Mouse (Mus musculus): ENCODE results near the gene Tmem59l. TPM values are rescaled to one million over a fixed set of nuclear protein-coding genes. Genes with fewer than 3 reads are reported as not detected.

Tmem59l gene
- polyA plus RNA-seq, 1 experiment, result 1.3 TPM

DNA sequence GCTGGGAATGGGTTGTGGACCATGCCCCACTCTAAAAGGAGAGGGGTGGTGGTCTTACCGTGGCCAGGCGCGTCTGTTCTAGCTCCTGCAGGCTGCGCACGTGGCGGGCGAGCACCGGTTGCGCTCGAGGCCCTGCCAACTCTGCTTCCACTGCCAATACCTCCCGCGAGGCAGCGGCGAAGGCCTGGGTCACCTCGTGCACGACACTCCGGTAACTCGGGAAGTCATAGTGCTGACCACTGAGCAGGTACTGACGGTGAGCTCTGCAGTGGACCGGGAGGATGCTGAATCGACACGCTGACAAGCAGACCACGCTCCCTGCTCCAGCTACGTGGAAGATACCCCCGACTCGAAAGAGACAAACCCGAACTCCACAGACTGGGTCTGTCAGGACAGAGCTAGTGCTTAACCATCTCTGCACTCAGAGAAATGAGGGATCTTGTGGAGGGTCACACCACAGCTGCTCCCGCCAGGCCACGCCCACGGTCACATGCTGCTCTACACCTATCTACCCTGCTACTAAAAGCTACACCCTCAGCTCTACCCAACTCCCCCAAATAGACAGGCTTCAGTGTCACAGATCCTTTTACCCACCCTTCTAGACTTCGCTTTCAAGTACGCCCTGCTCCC, 18.7 kb upstream of the Tmem59l start:
- Histone ChIP-seq H3K4me3 (replicated peaks; ENCODE audit: control insufficient read depth, low read depth, low read length) (peak overlapping the region; percentile 72), H3K27ac (ENCODE audit: control insufficient read depth, insufficient read depth, low read depth, low read length, poor library complexity) (peak overlapping the region; percentile 67), H3K4me1 (ENCODE audit: control insufficient read depth, insufficient read depth, low read length) (peaks cover 10% of the 10 kb centered on the region)
- TF ChIP-seq POLR2A (IDR thresholded peaks at IDR 0.05; ENCODE audit: borderline replicate concordance, control insufficient read depth, low read depth, low read length) (0 out of 2 replicates have a peak, but pooled peaks have one; percentile 22), CTCF (IDR thresholded peaks at IDR 0.05; ENCODE audit: control insufficient read depth, insufficient read depth, low read length) (no peak)
- 50% methylated on average over 32 of the region's 32 CpGs for WGBS

DNA sequence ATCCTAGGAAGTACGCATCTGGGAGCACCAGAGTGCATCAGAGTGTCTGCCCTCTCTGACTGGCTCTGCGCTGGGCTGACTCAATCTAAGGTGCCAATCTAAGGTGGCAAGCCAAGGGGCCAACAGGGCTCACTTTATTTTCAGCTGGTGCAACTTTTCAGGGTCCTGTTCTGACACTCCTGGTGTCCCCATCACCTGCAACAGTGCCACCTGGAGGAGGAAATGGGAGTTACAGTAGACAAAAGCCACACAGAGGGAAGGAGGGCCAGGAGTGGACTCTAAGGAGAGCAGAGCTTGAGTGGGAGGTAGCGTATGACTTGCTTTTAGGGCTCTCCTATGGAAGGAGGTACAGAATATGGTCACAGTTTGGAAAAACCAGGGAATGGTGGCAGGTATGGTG, 17.7 kb upstream of the Tmem59l start:
- 68% methylated on average over 3 of the region's 3 CpGs for WGBS
- H3K4me1 ChIP-seq (ENCODE audit: control insufficient read depth, insufficient read depth, low read length), result peaks cover 10% of the 10 kb centered on the region

DNA sequence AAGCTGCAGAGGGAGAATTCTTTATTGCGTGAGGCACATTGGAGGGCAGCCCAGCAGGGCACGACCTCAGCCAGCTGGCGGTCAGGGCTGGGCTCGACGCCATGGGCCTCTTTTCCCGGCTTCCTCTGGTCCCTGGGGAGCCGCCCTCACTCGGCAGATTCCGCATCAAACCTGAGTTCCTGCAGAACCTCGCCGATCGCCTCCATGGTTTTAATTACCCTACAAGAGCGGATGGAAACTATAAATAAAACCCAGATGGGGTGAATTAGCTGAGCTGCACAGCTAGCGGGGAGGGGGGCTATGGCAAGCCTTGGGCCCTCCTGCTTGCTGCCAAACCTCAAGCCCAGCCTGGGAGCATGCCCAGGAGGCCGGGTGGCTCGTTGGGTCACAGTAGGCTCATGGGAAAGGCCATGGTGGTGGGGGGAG, 17.1 kb upstream of the Tmem59l start:
- WGBS, result 90% methylated on average over 16 of the region's 16 CpGs
- peaks cover 9% of the 10 kb centered on the region for H3K4me1 ChIP-seq (ENCODE audit: control insufficient read depth, insufficient read depth, low read length)
- TF ChIP-seq POLR2A (IDR thresholded peaks at IDR 0.05; ENCODE audit: borderline replicate concordance, control insufficient read depth, low read depth, low read length) (no peak), CTCF (IDR thresholded peaks at IDR 0.05; ENCODE audit: control insufficient read depth, insufficient read depth, low read length) (no peak)
- no peak overlapping the region for H3K27ac ChIP-seq (ENCODE audit: control insufficient read depth, insufficient read depth, low read depth, low read length, poor library complexity)
- H3K4me3 ChIP-seq (replicated peaks; ENCODE audit: control insufficient read depth, low read depth, low read length), result no peak overlapping the region

More for the DNA sequence above, 17.7 kb upstream of the Tmem59l start:
- no peak for TF ChIP-seq POLR2A (IDR thresholded peaks at IDR 0.05; ENCODE audit: borderline replicate concordance, control insufficient read depth, low read depth, low read length)
- peak; percentile 88 for TF ChIP-seq CTCF (IDR thresholded peaks at IDR 0.05; ENCODE audit: control insufficient read depth, insufficient read depth, low read length)
- Histone ChIP-seq H3K4me3 (replicated peaks; ENCODE audit: control insufficient read depth, low read depth, low read length) (no peak overlapping the region), H3K27ac (ENCODE audit: control insufficient read depth, insufficient read depth, low read depth, low read length, poor library complexity) (no peak overlapping the region)

DNA sequence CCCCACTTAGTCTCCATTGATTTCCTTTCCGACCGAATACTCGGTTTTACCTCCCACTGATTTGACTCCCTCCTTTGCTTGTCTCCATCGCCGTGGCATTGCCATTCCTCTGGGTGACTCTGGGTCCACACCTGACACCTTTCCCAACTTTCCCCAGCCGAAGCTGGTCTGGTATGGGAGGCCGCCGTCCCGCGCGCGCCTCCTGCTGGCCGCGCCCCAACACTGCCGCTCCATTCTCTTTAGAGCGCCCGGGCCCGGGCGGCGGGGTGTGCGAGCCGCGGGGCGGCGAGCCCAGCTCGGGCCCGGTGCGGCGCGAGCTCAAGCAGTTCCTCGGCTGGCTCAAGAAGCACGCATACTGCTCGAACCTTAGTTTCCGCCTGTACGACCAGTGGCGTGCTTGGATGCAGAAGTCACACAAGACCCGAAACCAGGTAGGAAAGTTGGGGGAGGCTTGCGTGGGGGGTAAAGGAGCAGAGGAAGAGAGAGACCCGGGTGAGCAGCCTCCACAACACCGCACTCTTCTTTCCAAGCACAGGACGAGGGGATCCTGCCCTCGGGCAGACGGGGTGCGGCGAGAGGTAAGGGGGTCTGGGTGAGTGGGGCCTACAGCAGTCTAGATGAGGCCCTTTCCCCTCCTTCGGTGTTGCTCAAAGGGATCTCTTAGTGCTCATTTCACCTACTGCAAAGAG, 16.0 kb upstream of the Tmem59l start:
- Histone ChIP-seq H3K4me3 (replicated peaks; ENCODE audit: control insufficient read depth, low read depth, low read length) (no peak overlapping the region), H3K4me1 (ENCODE audit: control insufficient read depth, insufficient read depth, low read length) (peaks cover 5% of the 10 kb centered on the region), H3K27ac (ENCODE audit: control insufficient read depth, insufficient read depth, low read depth, low read length, poor library complexity) (no peak overlapping the region)
- 20% methylated on average over 46 of the region's 46 CpGs for WGBS
- TF ChIP-seq POLR2A (IDR thresholded peaks at IDR 0.05; ENCODE audit: borderline replicate concordance, control insufficient read depth, low read depth, low read length) (no peak), CTCF (IDR thresholded peaks at IDR 0.05; ENCODE audit: control insufficient read depth, insufficient read depth, low read length) (peak; percentile 68; the same call in 1 of the 2 replicates)

DNA sequence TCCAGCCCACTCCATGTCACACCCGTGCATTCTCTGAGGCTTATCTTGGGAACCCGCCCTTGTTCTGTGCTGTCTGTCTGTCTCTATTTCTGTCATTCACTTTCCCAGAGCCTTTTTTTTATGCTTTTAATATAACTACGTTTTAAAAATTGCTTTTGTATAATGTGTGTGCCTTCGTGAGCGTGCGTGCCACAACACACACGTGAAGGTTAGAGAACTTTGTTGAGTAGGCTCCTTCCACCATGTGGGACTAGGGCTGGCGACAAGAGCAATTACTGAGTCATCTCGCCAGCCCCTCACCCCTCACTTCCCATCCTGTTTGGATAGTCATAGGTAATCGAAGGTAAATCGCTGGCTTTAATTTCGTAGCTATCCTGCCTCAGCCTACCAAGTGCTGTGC, 15.4 kb upstream of the Tmem59l start:
- TF ChIP-seq POLR2A (IDR thresholded peaks at IDR 0.05; ENCODE audit: borderline replicate concordance, control insufficient read depth, low read depth, low read length) (no peak), CTCF (IDR thresholded peaks at IDR 0.05; ENCODE audit: control insufficient read depth, insufficient read depth, low read length) (no peak)
- no peak overlapping the region for H3K4me3 ChIP-seq (replicated peaks; ENCODE audit: control insufficient read depth, low read depth, low read length)
- WGBS, result 41% methylated on average over 12 of the region's 12 CpGs
- H3K27ac ChIP-seq (ENCODE audit: control insufficient read depth, insufficient read depth, low read depth, low read length, poor library complexity), result no peak overlapping the region
- peaks cover 5% of the 10 kb centered on the region for H3K4me1 ChIP-seq (ENCODE audit: control insufficient read depth, insufficient read depth, low read length)

DNA sequence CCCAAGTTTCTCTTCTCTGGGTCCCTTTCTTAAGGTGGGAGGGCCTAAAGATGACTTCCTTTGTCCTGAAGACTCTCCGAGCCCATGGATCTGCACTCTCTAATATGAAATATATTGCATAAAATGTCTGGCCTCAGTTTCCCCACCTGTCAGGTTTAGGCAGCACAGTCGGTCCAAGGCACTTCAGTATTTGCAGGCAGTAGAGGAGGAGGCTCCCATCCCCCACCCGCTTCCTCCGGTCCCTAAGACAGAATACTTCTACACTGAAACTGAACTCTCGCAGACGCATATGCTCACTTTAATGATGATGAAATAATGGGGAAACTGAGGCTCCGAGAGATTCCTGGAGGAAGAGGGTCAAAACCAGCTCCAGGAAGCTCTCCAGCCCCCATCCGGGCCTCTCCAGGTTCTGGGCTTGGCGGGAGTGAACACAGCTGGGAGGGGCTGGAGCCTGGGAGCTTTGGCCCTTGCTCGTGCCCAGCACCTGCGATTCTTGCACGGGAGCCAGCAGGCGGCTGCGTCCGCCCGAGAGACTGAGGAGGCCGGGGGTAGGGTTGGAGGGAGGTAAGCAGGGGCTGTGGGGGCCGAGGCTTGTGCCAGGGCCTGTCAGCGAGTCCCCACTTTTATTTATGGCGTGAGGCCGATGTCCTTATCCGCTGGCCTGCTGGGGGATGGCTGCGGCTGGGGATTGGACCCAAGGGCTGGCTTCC, 14.8 kb upstream of the Tmem59l start:
- no peak for TF ChIP-seq POLR2A (IDR thresholded peaks at IDR 0.05; ENCODE audit: borderline replicate concordance, control insufficient read depth, low read depth, low read length)
- TF ChIP-seq CTCF (IDR thresholded peaks at IDR 0.05; ENCODE audit: control insufficient read depth, insufficient read depth, low read length), result no peak
- Histone ChIP-seq H3K4me3 (replicated peaks; ENCODE audit: control insufficient read depth, low read depth, low read length) (no peak overlapping the region), H3K27ac (ENCODE audit: control insufficient read depth, insufficient read depth, low read depth, low read length, poor library complexity) (no peak overlapping the region; the same call in 1 of the 2 replicates), H3K4me1 (ENCODE audit: control insufficient read depth, insufficient read depth, low read length) (peaks cover 5% of the 10 kb centered on the region)
- 13% methylated on average over 23 of the region's 23 CpGs for WGBS

DNA sequence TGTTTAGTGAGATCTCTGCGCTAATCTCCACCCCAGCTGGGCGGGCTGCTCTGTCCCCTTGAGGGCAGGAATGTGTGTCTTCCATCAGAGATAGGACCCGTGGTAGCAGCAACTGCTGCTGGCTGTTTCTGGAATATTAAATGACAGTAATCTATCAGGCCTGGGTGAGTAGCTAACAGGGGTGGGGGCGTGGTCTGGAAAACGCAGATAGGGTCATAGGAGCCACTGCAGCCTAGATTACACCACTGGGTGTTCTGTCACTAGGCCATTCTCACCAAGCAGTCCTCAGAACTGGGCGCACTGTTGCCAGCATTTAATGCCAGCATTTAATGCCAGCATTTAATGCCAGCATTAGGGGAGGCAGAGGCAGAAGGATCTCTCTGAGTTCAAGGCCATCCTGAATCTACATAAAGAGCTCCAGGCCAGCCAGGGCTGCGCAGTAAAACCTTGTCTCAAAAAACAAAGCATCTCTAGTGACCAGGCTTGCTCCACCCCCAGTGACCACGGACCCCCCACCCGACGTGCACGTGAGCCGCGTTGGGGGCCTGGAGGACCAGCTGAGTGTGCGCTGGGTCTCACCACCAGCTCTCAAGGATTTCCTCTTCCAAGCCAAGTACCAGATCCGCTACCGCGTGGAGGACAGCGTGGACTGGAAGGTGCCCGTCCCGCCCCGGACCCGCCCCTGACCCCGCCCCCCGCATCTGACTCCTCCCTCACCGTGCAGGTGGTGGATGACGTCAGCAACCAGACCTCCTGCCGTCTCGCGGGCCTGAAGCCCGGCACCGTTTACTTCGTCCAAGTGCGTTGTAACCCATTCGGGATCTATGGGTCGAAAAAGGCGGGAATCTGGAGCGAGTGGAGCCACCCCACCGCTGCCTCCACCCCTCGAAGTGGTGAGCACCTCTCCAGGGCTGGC, 13.5 kb upstream of the Tmem59l start:
- TF ChIP-seq POLR2A (IDR thresholded peaks at IDR 0.05; ENCODE audit: borderline replicate concordance, control insufficient read depth, low read depth, low read length) (no peak), CTCF (IDR thresholded peaks at IDR 0.05; ENCODE audit: control insufficient read depth, insufficient read depth, low read length) (no peak)
- Histone ChIP-seq H3K4me3 (replicated peaks; ENCODE audit: control insufficient read depth, low read depth, low read length) (peak overlapping the region; percentile 18), H3K27ac (ENCODE audit: control insufficient read depth, insufficient read depth, low read depth, low read length, poor library complexity) (no peak overlapping the region), H3K4me1 (ENCODE audit: control insufficient read depth, insufficient read depth, low read length) (peaks cover 1% of the 10 kb centered on the region; the same call in 1 of the 2 replicates)
- 9% methylated on average over 39 of the region's 39 CpGs for WGBS

All from bone marrow, adult 2 months (tissue).